Mouse (Mus musculus) ES-Bruce4 (cell line): ENCODE data around the gene Mdm2. TPM values are rescaled to one million over a fixed set of nuclear protein-coding genes. Genes with fewer than 3 reads are reported as not detected.
"Not testable (repeated sequence)": the region's sequence is repeated elsewhere in the genome, so short reads cannot be mapped to it uniquely, and the experiment has no call there.

Source experiments
- H3K27ac ChIP-seq: 2 replicates; pipeline ENCODE4 v1.5.1; 2012; ENCODE audit warnings: low read length, inconsistent platforms; ENCODE audit not compliant: insufficient read depth
- H3K27me3 ChIP-seq: 2 replicates; pipeline ENCODE4 v1.6.1; 2012; ENCODE audit warnings: mild to moderate bottlenecking, low read length, inconsistent platforms; ENCODE audit not compliant: control insufficient read depth, poor library complexity, insufficient read depth, severe bottlenecking
- H3K36me3 ChIP-seq: 2 replicates; pipeline ENCODE4 v1.6.1; 2012; ENCODE audit warnings: inconsistent platforms, mild to moderate bottlenecking, low read length, moderate library complexity; ENCODE audit not compliant: control insufficient read depth, poor library complexity, insufficient read depth, severe bottlenecking
- H3K4me1 ChIP-seq: one replicate; pipeline ENCODE4 v1.8.1; 2011; ENCODE audit warnings: low read length; ENCODE audit not compliant: control insufficient read depth, insufficient read depth
- H3K4me3 ChIP-seq: 2 replicates; pipeline ENCODE4 v1.5.1; 2011; ENCODE audit warnings: low read depth, mild to moderate bottlenecking, low read length
- H3K9ac ChIP-seq: 2 replicates; pipeline ENCODE4 v1.6.1; 2012; ENCODE audit warnings: low read depth, mild to moderate bottlenecking, inconsistent platforms; ENCODE audit not compliant: poor library complexity, severe bottlenecking
- H3K9me3 ChIP-seq: replicated peaks from 2 replicates; pipeline ENCODE4 v1.6.1; 2012; ENCODE audit warnings: mild to moderate bottlenecking, low read length, inconsistent platforms; ENCODE audit not compliant: control insufficient read depth, poor library complexity, insufficient read depth, severe bottlenecking
- CTCF ChIP-seq: IDR thresholded peaks from one replicate; pipeline ENCODE4 v1.8.1; 2011; ENCODE audit warnings: low read depth, low read length
- EP300 ChIP-seq: IDR thresholded peaks from 2 replicates; pipeline ENCODE4 v1.6.1; 2011; ENCODE audit warnings: low read depth, low read length; ENCODE audit not compliant: insufficient read depth
- POLR2A ChIP-seq: IDR thresholded peaks from one replicate; pipeline ENCODE4 v1.8.1; 2011; ENCODE audit warnings: low read length; ENCODE audit not compliant: insufficient read depth
- polyA plus RNA-seq: library from polyadenylated mRNA; stranded (reverse); fragments of >200 nt; gene quantifications from 2 replicates; pipeline ENCODE4 v1.2.4, GENCODE M21; 2011; ENCODE audit warnings: low read depth; ENCODE audit not compliant: missing spikeins, insufficient read depth, insufficient read length

Mdm2 gene
- polyA plus RNA-seq, 1 experiment: 325 TPM

DNA sequence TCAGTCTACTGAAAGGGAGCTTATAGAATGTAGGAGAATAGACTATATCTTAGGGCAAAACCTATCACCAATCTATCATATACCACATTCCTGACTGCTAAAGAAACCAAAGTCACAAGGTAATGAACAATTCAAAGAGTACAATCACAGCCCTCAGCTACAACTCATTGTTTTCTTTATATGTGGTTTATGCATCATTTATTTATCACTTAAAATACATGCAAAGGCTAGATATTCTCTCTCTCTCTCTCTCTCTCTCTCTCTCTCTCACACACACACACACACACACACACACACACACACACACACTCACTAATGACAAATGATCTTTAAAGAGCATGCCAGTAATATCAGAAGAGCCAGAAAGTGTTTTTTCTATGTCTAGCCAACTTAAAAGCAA is 4.8 kb downstream of the Mdm2 start:
- Histone ChIP-seq H3K4me3 (no peak overlapping the region), H3K27me3 (no peaks in the 10 kb centered on the region), H3K9me3 (no peaks in the 10 kb centered on the region), H3K9ac (no peak overlapping the region), H3K27ac (no peak overlapping the region), H3K36me3 (peaks cover 78% of the 10 kb centered on the region), H3K4me1 (peaks cover 2% of the 10 kb centered on the region)
- TF ChIP-seq CTCF: no peak
- no peak for TF ChIP-seq POLR2A
- no peak for TF ChIP-seq EP300

DNA sequence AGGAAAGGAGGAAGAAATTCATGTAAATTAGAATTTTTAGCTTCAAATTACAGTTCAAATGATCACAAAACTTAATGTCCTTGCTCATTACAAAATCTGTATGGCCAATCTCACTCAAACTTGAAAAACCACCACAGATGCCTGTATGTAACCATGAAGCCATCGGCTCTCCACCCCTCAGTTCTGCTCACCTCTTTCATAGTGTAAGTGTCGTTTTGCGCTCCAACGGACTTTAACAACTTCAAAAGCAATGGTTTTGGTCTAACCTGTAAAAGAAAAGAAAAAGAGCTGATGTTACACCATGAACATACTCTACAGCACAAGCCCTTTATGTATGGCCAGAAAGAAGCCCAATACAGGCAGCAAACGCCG is 5.6 kb downstream of the Mdm2 start:
- Histone ChIP-seq H3K4me3 (no peak overlapping the region), H3K9me3 (no peaks in the 10 kb centered on the region), H3K27ac (no peak overlapping the region), H3K9ac (no peak overlapping the region), H3K4me1 (peaks cover 2% of the 10 kb centered on the region), H3K36me3 (peaks cover 87% of the 10 kb centered on the region), H3K27me3 (no peaks in the 10 kb centered on the region)
- TF ChIP-seq EP300: no peak
- no peak for TF ChIP-seq POLR2A
- TF ChIP-seq CTCF: no peak

DNA sequence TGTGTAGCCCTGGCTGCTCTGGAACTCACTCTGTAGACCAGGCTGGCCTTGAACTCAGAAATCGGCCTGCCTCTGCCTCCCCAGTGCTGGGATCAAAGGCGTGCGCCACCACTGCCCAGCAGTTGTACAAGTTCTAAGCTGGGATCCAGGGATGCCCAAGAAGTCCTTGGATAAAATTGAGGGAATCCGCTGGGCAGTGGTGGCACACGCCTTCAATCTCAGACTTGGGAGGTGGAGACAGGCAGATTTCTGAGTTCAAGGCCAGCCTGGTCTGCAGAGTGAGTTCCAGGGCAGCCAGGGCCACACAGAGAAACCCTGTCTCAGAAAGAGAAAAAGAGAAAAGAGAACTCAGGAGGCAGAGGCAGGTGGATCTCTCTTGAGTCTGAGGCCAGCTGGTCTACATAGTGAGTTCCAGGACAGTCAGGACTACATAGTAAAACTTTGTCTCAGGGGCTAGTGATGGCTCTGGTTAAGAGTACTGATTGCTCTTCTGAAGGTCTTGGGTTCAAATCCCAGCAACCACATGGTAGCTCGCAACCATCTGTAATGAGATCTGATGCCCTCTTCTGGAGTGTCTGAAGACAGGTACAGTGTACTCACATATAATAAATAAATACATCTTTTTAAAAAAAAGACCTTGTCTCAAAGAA is 6.1 kb downstream of the Mdm2 start:
- H3K4me1 ChIP-seq, H3K27ac ChIP-seq, H3K4me3 ChIP-seq, H3K9ac ChIP-seq, H3K27me3 ChIP-seq, H3K9me3 ChIP-seq: not testable (repeated sequence)
- H3K36me3 ChIP-seq: peaks cover 90% of the 10 kb centered on the region

DNA sequence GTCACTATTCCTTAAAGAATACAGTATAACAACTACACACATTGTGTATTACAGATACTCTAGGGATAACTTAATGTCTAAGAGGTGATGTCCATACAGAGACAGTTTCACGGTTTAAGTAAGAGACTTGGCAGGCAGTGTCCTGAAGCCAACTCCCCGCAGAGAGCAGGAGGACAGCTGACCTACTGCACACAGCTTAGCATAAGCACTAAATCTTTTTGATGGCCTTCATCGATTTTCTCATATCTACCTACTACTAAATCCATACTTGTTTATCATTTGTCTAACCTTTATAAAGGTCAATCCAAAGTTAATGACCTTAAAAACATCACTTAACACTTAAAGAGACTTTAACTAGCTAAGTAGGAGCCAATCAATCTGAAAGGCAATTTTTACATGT is 7.1 kb downstream of the Mdm2 start:
- Histone ChIP-seq H3K4me1 (peaks cover 2% of the 10 kb centered on the region), H3K27ac (no peak overlapping the region), H3K36me3 (peaks cover 91% of the 10 kb centered on the region), H3K9ac (no peak overlapping the region), H3K27me3 (no peaks in the 10 kb centered on the region), H3K4me3 (no peak overlapping the region), H3K9me3 (no peaks in the 10 kb centered on the region)
- no peak for TF ChIP-seq POLR2A
- no peak for TF ChIP-seq EP300
- TF ChIP-seq CTCF: no peak

DNA sequence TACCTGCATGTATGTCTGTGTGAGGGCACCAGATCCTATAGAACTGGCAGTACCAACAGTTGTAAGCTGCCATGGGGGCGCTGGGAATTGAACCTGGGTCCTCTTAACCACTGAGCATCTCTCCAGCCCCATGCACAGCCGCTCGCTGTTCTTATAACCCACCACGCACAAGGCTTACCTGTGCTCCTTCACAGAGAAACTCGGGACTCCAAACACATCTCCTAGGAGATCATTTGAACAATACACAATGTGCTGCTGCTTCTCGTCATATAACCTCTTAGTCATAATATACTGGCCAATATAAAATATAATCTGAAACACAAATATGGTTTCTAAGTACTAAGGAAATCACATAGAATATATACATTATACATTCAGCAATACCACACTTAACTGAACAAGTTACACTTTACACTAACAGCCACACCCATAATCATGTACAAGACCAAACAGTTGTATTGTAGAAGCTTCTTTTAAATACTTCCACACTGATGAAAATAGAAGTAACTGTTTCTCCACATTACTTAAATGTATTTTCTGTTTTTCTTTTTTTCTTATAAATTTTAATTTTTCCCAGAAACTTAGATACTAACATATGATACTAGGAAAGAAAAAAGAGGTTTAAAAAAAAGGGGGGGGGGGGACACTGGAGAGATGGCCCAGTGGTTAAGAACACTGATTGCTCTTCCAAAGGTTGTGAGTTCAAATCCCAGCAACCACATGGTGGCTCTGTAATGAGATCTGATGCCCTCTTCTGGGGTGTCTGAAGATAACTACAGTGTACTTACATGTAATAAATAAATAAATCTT is 8.3 kb downstream of the Mdm2 start:
- Histone ChIP-seq H3K9ac (no peak overlapping the region), H3K36me3 (peaks cover 94% of the 10 kb centered on the region), H3K27me3 (no peaks in the 10 kb centered on the region), H3K4me3 (no peak overlapping the region), H3K4me1 (peaks cover 2% of the 10 kb centered on the region), H3K27ac (no peak overlapping the region), H3K9me3 (no peaks in the 10 kb centered on the region)
- TF ChIP-seq EP300: no peak
- no peak for TF ChIP-seq CTCF
- no peak for TF ChIP-seq POLR2A

GRCm38 (mm10) chr10:117701034-117701829 is 9.3 kb downstream of the Mdm2 start:
- no peaks in the 10 kb centered on the region for H3K27me3 ChIP-seq
- no peak overlapping the region for H3K4me3 ChIP-seq
- no peak overlapping the region for H3K27ac ChIP-seq
- TF ChIP-seq POLR2A (no peak), EP300 (no peak), CTCF (no peak)
- H3K9me3 ChIP-seq: no peaks in the 10 kb centered on the region
- peaks cover 94% of the 10 kb centered on the region for H3K36me3 ChIP-seq
- peaks cover 2% of the 10 kb centered on the region for H3K4me1 ChIP-seq
- H3K9ac ChIP-seq: no peak overlapping the region
